Mouse (Mus musculus): ENCODE data around the gene Csdc2.

DNA sequence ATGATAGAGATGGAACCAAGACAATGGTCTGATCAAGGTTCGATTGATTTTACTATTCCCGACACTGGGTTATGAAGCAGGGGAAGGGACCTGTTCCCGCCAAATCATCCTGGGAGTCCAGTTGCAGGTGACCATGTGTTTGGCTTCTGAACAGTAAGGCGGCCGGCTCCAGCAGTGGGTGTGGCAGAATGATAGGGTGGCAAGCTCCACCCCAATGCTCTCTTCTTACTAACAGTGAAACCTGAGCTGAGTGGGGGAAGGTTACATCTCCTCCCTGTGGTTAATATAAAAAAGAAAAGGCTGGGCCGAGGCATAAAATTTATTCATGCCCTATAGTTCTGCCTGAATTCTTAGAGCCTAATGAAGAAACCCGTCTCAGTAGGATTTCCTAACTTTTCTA lies 32.6 kb downstream of the Csdc2 start:
- TF ChIP-seq CHD2 (IDR thresholded peaks at IDR 0.05; ENCODE audit: low read depth, low read length) (no peak), MAFK (IDR thresholded peaks at IDR 0.05; ENCODE audit: insufficient read depth, low read depth, low read length) (no peak)
